Mouse (Mus musculus): ENCODE measurements around the gene Slc24a3. TPM values are rescaled to one million over a fixed set of nuclear protein-coding genes. Genes with fewer than 3 reads are reported as not detected.

Gene Slc24a3
- polyA plus RNA-seq, 1 experiment from 2014 or later: 3.1 TPM

DNA sequence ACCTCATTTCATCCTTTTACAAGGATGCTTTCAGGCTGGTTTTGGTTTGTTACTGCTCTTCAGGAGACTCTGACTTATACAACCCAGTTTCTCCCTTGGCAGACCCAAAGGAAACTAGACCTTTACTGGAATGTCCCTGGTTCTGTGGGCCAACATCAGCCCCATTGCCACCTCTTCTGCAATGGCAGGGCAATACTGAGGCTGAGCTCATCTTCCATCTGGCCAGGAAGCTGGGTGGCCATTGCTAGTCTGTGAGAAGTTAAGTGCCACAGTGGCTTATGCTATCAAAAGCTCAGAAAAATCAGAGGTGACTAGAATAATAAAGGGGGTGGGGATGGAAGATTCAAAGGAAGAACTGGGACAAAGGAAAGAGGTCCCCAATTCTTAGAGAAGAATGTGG, 154.2 kb downstream of the Slc24a3 start:
- H3K36me3 ChIP-seq (ENCODE audit: control insufficient read depth, insufficient read depth, low read length): no peaks in the 10 kb centered on the region
- H3K4me3 ChIP-seq (ENCODE audit: low read depth, low read length): no peak overlapping the region
- no peaks in the 10 kb centered on the region for H3K9me3 ChIP-seq (replicated peaks; ENCODE audit: control insufficient read depth, low read length)
- ATAC-seq (no peak), DNase-seq (ENCODE audit: low spot score) (no peak)
- H3K4me1 ChIP-seq (ENCODE audit: control insufficient read depth, insufficient read depth, low read length): no peaks in the 10 kb centered on the region
- H3K27ac ChIP-seq (ENCODE audit: low read depth, low read length): no peak overlapping the region
- no peak overlapping the region for H3K9ac ChIP-seq (ENCODE audit: low read length)
- no peak overlapping the region for H3K4me2 ChIP-seq (ENCODE audit: low read length)
- H3K27me3 ChIP-seq (replicated peaks; ENCODE audit: control insufficient read depth, insufficient read depth, low read length): no peaks in the 10 kb centered on the region

DNA sequence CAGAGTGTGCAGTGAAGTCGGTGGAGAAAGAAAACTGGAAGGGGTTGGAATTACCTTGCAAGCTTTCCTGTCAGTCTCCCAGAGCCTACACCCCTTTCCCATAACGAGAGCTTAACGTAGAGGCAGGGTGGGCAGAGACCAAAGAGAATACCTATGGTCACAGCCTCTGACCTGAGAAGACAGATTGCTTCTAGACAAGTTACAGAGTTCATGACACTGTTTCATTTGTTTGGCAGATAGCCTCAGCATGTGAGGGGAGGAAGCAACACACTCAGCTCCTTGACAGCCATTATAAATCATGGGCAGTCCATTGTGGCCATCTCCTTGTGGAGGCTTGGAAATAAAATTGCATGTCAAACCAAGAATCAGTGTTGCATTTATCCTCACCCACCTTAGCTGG, 156.9 kb downstream of the Slc24a3 start:
- no peak for DNase-seq (ENCODE audit: low spot score)
- Histone ChIP-seq H3K4me3 (ENCODE audit: low read depth, low read length) (no peak overlapping the region), H3K9ac (ENCODE audit: low read length) (no peak overlapping the region), H3K36me3 (ENCODE audit: control insufficient read depth, insufficient read depth, low read length) (no peaks in the 10 kb centered on the region), H3K9me3 (replicated peaks; ENCODE audit: control insufficient read depth, low read length) (no peaks in the 10 kb centered on the region), H3K27ac (ENCODE audit: low read depth, low read length) (no peak overlapping the region), H3K4me2 (ENCODE audit: low read length) (no peak overlapping the region), H3K4me1 (ENCODE audit: control insufficient read depth, insufficient read depth, low read length) (no peaks in the 10 kb centered on the region), H3K27me3 (replicated peaks; ENCODE audit: control insufficient read depth, insufficient read depth, low read length) (no peaks in the 10 kb centered on the region)
- ATAC-seq: no peak
- 75% methylated on average over 3 of the region's 3 CpGs for WGBS

DNA sequence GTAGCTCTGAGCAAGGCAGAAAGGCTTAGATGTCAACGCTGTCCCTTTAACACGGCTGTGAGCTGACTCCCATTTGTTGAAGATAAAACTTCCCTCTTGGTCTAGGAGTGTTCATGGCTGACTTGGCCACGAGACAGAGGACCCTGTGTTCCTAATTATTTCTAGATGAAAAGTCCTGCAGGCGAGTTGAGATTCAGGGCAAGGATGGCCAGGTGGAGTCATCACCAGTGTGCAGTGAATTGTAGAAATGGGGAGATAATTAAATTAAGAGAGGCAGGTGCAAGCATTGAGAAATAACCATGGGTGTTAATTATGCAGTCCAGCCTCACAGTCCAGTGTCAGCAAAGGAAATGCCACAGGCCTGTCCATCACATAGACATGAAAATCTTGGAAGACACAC, 158.3 kb downstream of the Slc24a3 start:
- Histone ChIP-seq H3K27me3 (replicated peaks; ENCODE audit: control insufficient read depth, insufficient read depth, low read length) (no peaks in the 10 kb centered on the region), H3K4me1 (ENCODE audit: control insufficient read depth, insufficient read depth, low read length) (no peaks in the 10 kb centered on the region), H3K36me3 (ENCODE audit: control insufficient read depth, insufficient read depth, low read length) (no peaks in the 10 kb centered on the region), H3K4me3 (ENCODE audit: low read depth, low read length) (no peak overlapping the region), H3K9ac (ENCODE audit: low read length) (no peak overlapping the region), H3K4me2 (ENCODE audit: low read length) (no peak overlapping the region), H3K27ac (ENCODE audit: low read depth, low read length) (no peak overlapping the region), H3K9me3 (replicated peaks; ENCODE audit: control insufficient read depth, low read length) (no peaks in the 10 kb centered on the region)
- 65% methylated on average over 4 of the region's 4 CpGs for WGBS
- ATAC-seq (no peak), DNase-seq (ENCODE audit: low spot score) (no peak)

DNA sequence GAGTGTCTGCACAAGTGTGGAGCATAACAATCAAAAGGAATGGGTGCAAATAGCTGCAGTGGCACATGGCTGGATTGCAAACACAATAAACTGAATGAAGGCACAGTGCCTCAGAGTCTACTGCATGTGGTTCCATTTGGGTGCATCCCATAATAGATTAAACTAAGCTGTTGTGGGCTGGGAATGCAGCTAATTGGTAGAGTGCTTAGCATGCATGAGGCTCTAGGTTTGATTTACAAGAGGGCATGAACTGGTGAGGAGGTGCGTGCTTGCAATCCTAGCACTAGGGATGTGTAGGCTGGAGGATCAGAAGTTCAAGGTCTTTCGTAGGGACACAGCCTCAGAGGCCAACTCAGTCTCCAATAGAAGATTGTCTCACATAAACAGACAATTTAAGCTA, 159.0 kb downstream of the Slc24a3 start:
- Histone ChIP-seq H3K9ac (ENCODE audit: low read length) (no peak overlapping the region), H3K4me3 (ENCODE audit: low read depth, low read length) (no peak overlapping the region), H3K4me2 (ENCODE audit: low read length) (no peak overlapping the region), H3K4me1 (ENCODE audit: control insufficient read depth, insufficient read depth, low read length) (no peaks in the 10 kb centered on the region), H3K27ac (ENCODE audit: low read depth, low read length) (no peak overlapping the region), H3K36me3 (ENCODE audit: control insufficient read depth, insufficient read depth, low read length) (no peaks in the 10 kb centered on the region), H3K9me3 (replicated peaks; ENCODE audit: control insufficient read depth, low read length) (no peaks in the 10 kb centered on the region), H3K27me3 (replicated peaks; ENCODE audit: control insufficient read depth, insufficient read depth, low read length) (no peaks in the 10 kb centered on the region)
- no peak for DNase-seq (ENCODE audit: low spot score)
- no peak for ATAC-seq
- 78% methylated on average over 2 of the region's 2 CpGs for WGBS

DNA sequence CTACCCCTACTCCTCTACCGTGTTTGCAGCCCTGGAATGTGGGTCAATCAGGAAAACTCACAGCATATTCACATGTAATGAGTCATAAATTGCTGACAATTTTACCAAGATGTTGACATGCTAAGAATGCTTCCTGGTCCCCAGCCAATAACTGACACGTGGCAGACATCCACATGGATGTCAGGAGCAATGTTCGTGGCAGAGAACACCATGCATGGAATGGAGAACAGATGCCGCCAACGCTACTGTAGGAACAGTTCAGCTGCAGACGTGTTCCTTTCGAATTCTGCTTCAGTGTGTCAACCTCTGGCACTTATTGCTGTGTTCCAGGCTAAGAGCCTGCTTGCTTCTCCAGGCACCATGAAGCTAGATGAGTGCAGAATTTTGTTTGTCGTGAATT, 162.2 kb downstream of the Slc24a3 start:
- 80% methylated on average over 8 of the region's 8 CpGs for WGBS
- DNase-seq (ENCODE audit: low spot score) (peak; percentile 58), ATAC-seq (no peak; the same call in 1 of the 2 replicates)
- Histone ChIP-seq H3K36me3 (ENCODE audit: control insufficient read depth, insufficient read depth, low read length) (no peaks in the 10 kb centered on the region), H3K4me3 (ENCODE audit: low read depth, low read length) (no peak overlapping the region), H3K27ac (ENCODE audit: low read depth, low read length) (no peak overlapping the region), H3K9me3 (replicated peaks; ENCODE audit: control insufficient read depth, low read length) (no peaks in the 10 kb centered on the region), H3K9ac (ENCODE audit: low read length) (no peak overlapping the region), H3K4me1 (ENCODE audit: control insufficient read depth, insufficient read depth, low read length) (no peaks in the 10 kb centered on the region), H3K4me2 (ENCODE audit: low read length) (no peak overlapping the region), H3K27me3 (replicated peaks; ENCODE audit: control insufficient read depth, insufficient read depth, low read length) (no peaks in the 10 kb centered on the region)

DNA sequence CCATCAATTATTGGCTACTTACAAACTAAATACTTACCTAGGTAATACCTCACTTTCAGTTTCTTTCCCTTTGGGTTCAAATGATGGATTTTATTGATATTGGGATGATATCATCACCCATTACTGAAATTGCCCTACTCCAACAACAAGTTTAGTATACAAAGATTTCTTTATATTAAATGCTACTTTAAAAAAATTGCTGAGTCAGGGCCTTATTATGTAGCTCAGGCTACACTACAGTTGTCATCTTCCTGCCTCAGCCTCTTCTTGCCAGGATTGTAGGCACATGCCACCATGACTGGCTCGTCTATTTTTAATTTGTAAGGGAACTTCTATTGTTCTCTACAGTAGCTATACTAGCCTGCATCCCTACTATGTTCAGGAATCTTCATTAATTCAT, 164.0 kb downstream of the Slc24a3 start:
- no peak overlapping the region for H3K9ac ChIP-seq (ENCODE audit: low read length)
- H3K4me2 ChIP-seq (ENCODE audit: low read length): no peak overlapping the region
- no peaks in the 10 kb centered on the region for H3K36me3 ChIP-seq (ENCODE audit: control insufficient read depth, insufficient read depth, low read length)
- no peaks in the 10 kb centered on the region for H3K9me3 ChIP-seq (replicated peaks; ENCODE audit: control insufficient read depth, low read length)
- H3K4me3 ChIP-seq (ENCODE audit: low read depth, low read length): no peak overlapping the region
- H3K4me1 ChIP-seq (ENCODE audit: control insufficient read depth, insufficient read depth, low read length): no peaks in the 10 kb centered on the region
- H3K27ac ChIP-seq (ENCODE audit: low read depth, low read length): no peak overlapping the region
- no peaks in the 10 kb centered on the region for H3K27me3 ChIP-seq (replicated peaks; ENCODE audit: control insufficient read depth, insufficient read depth, low read length)
- 90% methylated on average over 1 of the region's 1 CpGs for WGBS
- ATAC-seq: no peak
- DNase-seq (ENCODE audit: low spot score): no peak

DNA sequence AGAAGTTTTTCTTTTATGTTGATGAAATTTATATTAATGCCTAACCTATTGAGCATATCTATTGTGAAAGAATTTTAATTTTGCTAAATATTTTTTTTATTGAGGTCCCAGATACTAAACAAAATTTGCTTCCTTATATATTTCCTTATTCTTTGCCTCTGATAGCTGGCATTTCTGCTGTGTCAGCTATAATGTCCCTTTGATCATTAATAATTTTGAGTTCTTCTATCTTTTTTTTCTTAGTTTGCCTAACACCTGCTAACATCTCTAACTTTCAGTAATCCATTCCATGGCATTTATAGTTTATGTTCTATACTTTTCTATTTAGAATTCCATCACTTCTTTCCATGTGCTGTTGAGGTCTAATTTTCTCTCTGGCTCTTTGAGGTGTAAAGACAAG, 165.9 kb downstream of the Slc24a3 start:
- DNase-seq (ENCODE audit: low spot score): no peak
- H3K9me3 ChIP-seq (replicated peaks; ENCODE audit: control insufficient read depth, low read length): no peaks in the 10 kb centered on the region
- H3K27me3 ChIP-seq (replicated peaks; ENCODE audit: control insufficient read depth, insufficient read depth, low read length): no peaks in the 10 kb centered on the region
- no peak overlapping the region for H3K9ac ChIP-seq (ENCODE audit: low read length)
- no peaks in the 10 kb centered on the region for H3K4me1 ChIP-seq (ENCODE audit: control insufficient read depth, insufficient read depth, low read length)
- ATAC-seq: no peak
- H3K4me2 ChIP-seq (ENCODE audit: low read length): no peak overlapping the region
- no peaks in the 10 kb centered on the region for H3K36me3 ChIP-seq (ENCODE audit: control insufficient read depth, insufficient read depth, low read length)
- no peak overlapping the region for H3K27ac ChIP-seq (ENCODE audit: low read depth, low read length)
- H3K4me3 ChIP-seq (ENCODE audit: low read depth, low read length): no peak overlapping the region

DNA sequence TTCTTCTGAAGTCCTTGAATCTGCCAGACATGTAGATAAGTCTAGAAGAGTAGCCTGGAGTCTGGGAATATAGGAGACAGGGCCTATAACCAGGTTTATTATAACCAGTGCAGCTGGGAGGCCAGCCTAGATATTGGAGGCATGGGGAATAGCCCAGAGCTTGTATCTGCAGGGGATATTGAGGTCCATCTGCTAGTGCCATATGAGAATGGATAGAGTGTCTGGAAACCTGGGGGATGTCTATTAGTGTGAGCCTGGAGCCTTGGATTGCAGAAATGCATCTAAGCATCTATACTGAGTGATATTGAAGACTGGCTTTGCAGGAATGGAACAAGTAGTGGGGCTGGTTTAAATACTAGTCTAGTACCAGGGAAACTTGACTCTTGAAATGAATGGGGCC, 168.9 kb downstream of the Slc24a3 start:
- no peaks in the 10 kb centered on the region for H3K36me3 ChIP-seq (ENCODE audit: control insufficient read depth, insufficient read depth, low read length)
- H3K4me1 ChIP-seq (ENCODE audit: control insufficient read depth, insufficient read depth, low read length): no peaks in the 10 kb centered on the region
- no peak overlapping the region for H3K4me2 ChIP-seq (ENCODE audit: low read length)
- no peak overlapping the region for H3K9ac ChIP-seq (ENCODE audit: low read length)
- no peaks in the 10 kb centered on the region for H3K9me3 ChIP-seq (replicated peaks; ENCODE audit: control insufficient read depth, low read length)
- H3K27ac ChIP-seq (ENCODE audit: low read depth, low read length): no peak overlapping the region
- no peaks in the 10 kb centered on the region for H3K27me3 ChIP-seq (replicated peaks; ENCODE audit: control insufficient read depth, insufficient read depth, low read length)
- ATAC-seq (no peak), DNase-seq (ENCODE audit: low spot score) (no peak)
- H3K4me3 ChIP-seq (ENCODE audit: low read depth, low read length): no peak overlapping the region

DNA sequence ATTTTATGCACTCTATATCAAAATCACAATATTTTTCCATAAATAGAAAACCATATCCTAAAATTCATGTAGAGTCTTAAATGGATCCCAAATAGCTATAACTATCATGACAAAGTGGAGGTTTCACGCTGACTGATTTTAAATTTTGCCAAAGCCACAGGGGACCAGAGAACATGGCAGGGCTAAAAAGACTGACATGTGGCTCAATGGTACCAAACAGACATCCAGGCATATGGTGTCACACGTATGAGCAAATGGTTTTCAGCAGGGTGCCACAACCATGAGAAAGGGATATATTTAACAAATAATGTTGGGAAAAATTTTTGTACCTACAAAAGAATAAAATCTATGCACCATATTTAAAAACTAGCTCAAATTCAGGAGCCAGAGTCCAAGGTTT, 173.3 kb downstream of the Slc24a3 start:
- no peak overlapping the region for H3K9ac ChIP-seq (ENCODE audit: low read length)
- WGBS: 72% methylated on average over 2 of the region's 2 CpGs
- H3K4me1 ChIP-seq (ENCODE audit: control insufficient read depth, insufficient read depth, low read length): no peaks in the 10 kb centered on the region
- DNase-seq (ENCODE audit: low spot score) (no peak), ATAC-seq (no peak)
- no peak overlapping the region for H3K4me2 ChIP-seq (ENCODE audit: low read length)
- no peak overlapping the region for H3K4me3 ChIP-seq (ENCODE audit: low read depth, low read length)
- H3K9me3 ChIP-seq (replicated peaks; ENCODE audit: control insufficient read depth, low read length): no peaks in the 10 kb centered on the region
- no peaks in the 10 kb centered on the region for H3K36me3 ChIP-seq (ENCODE audit: control insufficient read depth, insufficient read depth, low read length)
- H3K27me3 ChIP-seq (replicated peaks; ENCODE audit: control insufficient read depth, insufficient read depth, low read length): no peaks in the 10 kb centered on the region
- H3K27ac ChIP-seq (ENCODE audit: low read depth, low read length): no peak overlapping the region

DNA sequence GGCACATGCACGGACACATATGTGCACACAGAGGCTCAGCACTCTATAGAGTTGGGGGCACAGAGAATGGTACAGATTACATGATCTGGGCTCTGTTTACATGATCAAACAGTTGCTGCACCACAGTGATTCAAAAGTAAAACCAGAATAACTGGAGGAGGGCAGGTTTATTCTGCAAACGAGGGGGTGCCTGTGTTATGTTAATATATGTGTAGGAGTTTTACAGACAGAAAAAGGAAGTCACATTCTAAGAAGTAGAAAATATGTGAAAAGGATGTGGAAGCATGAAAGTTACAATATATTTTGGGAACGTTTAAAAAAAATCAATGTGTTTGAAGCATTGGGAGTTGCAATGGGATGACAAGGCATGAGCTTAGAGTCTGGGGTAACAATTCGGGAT, 175.4 kb downstream of the Slc24a3 start:
- DNase-seq (ENCODE audit: low spot score): no peak

More for the DNA sequence above, 175.4 kb downstream of the Slc24a3 start:
- Histone ChIP-seq H3K9ac (ENCODE audit: low read length) (no peak overlapping the region), H3K9me3 (replicated peaks; ENCODE audit: control insufficient read depth, low read length) (no peaks in the 10 kb centered on the region), H3K4me2 (ENCODE audit: low read length) (no peak overlapping the region), H3K27ac (ENCODE audit: low read depth, low read length) (no peak overlapping the region), H3K4me3 (ENCODE audit: low read depth, low read length) (no peak overlapping the region), H3K4me1 (ENCODE audit: control insufficient read depth, insufficient read depth, low read length) (no peaks in the 10 kb centered on the region), H3K36me3 (ENCODE audit: control insufficient read depth, insufficient read depth, low read length) (no peaks in the 10 kb centered on the region), H3K27me3 (replicated peaks; ENCODE audit: control insufficient read depth, insufficient read depth, low read length) (no peaks in the 10 kb centered on the region)
- 84% methylated on average over 4 of the region's 4 CpGs for WGBS
- no peak for ATAC-seq
